Mouse (Mus musculus): Measurements from ENCODE around the gene Usp13.

Gene Usp13

DNA sequence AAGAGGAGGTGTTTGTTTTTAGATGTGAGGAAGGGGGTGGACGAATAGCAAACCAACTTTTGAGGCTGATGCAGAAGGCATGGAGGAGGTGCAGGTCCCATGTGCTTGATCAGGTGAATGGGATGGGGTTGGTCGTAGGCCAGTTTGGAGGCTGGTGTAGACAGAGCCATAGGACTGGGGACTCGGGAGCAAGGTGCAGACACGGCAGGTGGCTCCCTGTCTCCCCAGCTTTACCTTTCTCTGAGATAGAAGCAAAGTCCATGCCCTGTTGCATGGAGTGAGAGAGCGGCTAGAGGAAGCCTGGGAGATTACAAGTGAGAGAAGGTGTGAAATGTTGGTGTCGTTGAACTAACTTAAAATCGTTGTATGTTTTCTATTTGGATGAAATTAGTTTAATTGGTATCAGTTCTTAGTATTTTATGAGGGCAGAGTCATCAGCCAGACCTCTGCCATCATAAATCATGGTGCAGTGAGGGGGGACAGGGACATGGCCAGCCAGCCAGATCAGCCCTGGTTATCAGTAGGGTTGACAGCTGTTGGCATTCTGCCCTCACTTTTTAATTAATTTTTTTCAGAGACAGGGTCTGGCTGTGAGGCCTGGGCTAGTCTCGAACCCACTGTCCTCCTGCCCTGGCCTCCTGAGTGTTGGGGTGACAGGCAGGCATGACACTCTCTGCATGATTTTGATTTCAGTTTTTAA lies 122.6 kb downstream of the Usp13 start:
- peak in 1 of 2 experiments; percentile 12 for DNase-seq (ENCODE audit: low spot score in 2 of 2)

- DNase-seq (ENCODE audit: low spot score in 2 of 2) = no peak
Observed at GRCm38 (mm10) chr3:32947486-32947885, 130.1 kb downstream of the Usp13 start.

GRCm38 (mm10) chr3:32951382-32951781 lies 134.0 kb downstream of the Usp13 start:
- DNase-seq (ENCODE audit: low spot score in 2 of 2) = no peak

DNA sequence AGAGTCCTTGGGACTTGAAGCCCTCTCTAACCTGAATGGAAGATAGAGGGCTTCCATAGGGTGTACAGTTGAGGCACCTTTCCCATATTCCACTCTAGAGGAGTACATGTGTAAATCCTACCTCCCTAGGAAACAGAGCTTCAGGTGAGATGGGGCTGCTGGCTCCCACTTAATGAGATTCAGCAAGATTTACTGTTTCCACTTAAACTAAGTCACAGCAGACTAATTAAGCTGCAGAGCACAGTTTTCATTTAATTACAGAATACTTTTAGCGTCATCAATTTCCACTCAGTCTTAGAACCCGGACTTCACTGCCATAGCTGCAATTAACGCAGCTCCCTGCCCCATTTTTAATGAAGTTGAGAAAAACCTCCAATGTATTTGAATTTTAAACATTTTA lies 144.1 kb downstream of the Usp13 start:
- DNase-seq (ENCODE audit: low spot score in 2 of 2) = no peak

DNA sequence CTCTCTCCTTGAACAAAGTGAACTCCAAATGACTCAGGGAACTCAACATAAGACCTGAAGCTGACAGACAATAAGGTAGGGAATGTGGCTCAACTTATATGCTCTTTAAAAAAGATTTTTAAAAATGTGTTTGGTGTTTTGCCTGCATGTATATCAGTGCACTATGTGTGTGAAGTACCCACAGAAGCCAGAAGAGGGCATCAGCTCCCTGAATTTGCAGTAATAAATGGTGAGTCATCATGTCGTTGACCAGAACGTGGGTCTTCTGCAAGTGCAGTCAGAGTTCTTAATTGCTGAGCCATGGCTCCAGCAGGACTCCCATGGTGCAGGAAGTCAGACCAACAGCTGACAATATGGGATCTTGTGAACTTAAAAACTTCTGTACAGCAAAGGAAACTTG lies 148.2 kb downstream of the Usp13 start:
- no peak for DNase-seq (ENCODE audit: low spot score in 2 of 2)

DNA sequence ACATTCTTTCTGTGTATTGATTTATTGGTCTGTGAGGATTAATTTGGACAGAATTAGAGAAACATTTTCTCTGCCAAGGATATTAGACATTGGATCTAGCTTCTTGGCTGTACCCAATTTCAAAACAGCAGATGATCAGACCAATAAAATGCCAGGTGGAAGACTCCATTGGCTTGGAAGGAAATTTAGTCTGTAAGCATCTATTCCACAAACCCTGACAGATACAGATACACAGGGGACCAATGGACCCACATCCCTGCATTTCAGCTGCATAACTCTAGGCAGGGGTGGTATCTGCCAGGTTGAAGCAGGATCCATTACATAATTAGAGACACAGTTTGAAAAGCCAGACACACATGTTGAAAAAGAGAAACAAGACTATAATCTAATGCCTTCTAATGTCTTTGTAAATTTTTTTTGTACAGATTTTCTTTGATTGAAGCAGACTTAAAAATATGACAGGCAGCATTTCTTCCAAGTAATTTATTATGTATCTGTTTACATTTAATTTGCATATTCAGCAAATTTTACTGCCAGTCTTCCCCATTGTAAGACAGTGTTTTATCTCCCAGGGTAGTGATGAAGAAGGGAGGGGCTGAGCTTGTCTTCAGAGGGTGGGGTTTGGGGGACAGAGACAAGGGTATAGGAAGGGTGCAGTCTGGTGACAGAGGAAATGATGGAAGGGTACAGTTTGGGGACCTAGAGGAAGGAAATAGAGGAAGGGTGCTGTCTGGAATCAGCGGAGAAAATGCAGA lies 151.5 kb downstream of the Usp13 start:
- DNase-seq (ENCODE audit: low spot score in 2 of 2) = no peak

GRCm38 (mm10) chr3:32970257-32970656 lies 152.9 kb downstream of the Usp13 start:
- no peak for DNase-seq (ENCODE audit: low spot score in 2 of 2)

- DNase-seq (ENCODE audit: low spot score in 2 of 2) = no peak
Observed at GRCm38 (mm10) chr3:32979238-32979637, 161.9 kb downstream of the Usp13 start.

GRCm38 (mm10) chr3:32979981-32980380 lies 162.6 kb downstream of the Usp13 start:
- no peak for DNase-seq (ENCODE audit: low spot score in 2 of 2)

DNA sequence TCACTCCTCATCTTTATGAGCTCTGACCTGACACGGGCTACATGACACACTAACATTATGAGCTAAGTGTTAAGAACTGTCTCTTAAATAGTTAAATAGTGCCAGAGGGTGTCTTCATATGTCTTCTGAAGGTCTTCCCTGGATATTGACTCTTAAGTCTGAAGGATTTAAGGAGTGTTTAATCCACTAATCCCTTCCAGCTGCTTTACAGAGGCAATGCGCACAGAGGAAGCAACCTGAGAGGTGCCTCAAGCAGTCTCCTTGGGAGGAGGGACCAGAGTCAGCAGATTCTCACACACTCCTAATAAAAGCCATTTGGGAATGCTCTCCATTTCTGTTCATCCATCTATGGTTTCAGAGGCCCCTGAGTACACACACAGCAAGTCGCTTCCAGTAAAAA lies 167.8 kb downstream of the Usp13 start:
- no peak for DNase-seq (ENCODE audit: low spot score in 2 of 2)
